Mouse (Mus musculus) heart, embryonic 15.5 days (tissue): ENCODE data around the gene Cck. TPM values are rescaled to one million over a fixed set of nuclear protein-coding genes. Genes with fewer than 3 reads are reported as not detected.

Source experiments
- polyA plus RNA-seq: library from polyadenylated mRNA; unstranded; fragments of >200 nt; fragmentation: Nextera tagmentation; extraction: Ambion mirVana; gene quantifications from 2 replicates; pipeline ENCODE4 v1.2.1, GENCODE M21; 2015

The Cck gene
- polyA plus RNA-seq, 1 experiment from 2014 or later = 0.81 TPM

Other genes with a start within 250 kb of the Cck start
- gene Ulk4, start 218.5 kb downstream of the Cck start, polyA plus RNA-seq = 89.3 and 95.4 TPM in 2 replicates
- gene Trak1, start 198.2 kb downstream of the Cck start, polyA plus RNA-seq = 37.0 and 46.4 TPM in 2 replicates
- gene Lyzl4, start 146.4 kb upstream of the Cck start, polyA plus RNA-seq = 0.13 and 0.19 TPM in 2 replicates
- 0.33 and 0.43 TPM in 2 replicates for gene Vipr1, start 147.0 kb upstream of the Cck start, polyA plus RNA-seq
- gene Sec22c, start 209.8 kb upstream of the Cck start, polyA plus RNA-seq = 5.7 and 6.0 TPM in 2 replicates
- 153 and 193 TPM in 2 replicates for gene Ss18l2, start 214.6 kb upstream of the Cck start, polyA plus RNA-seq
- gene Nktr, start 223.5 kb upstream of the Cck start, polyA plus RNA-seq = 43.6 and 46.0 TPM in 2 replicates